Mouse (Mus musculus) embryonic facial prominence, embryonic 15.5 days (tissue): ENCODE data around the gene Sun1. TPM values are rescaled to one million over a fixed set of nuclear protein-coding genes. Genes with fewer than 3 reads are reported as not detected.

Experiments
- ATAC-seq: fragments of 200-750 bp; cut with Nextera tagmentation; 2 replicates; pipeline ENCODE4 v1.8.0; 2017; ENCODE audit warnings: low read depth, moderate TSS enrichment; ENCODE audit not compliant: insufficient number of reproducible peaks, low FRiP score, low TSS enrichment
- H3K27ac ChIP-seq: fragments of 300-500 bp; sonication (generic); replicated peaks from 2 replicates; pipeline ENCODE4 v1.5.1; 2015; ENCODE audit warnings: mild to moderate bottlenecking, inconsistent platforms
- H3K27me3 ChIP-seq: fragments of 300-500 bp; sonication (generic); 2 replicates; pipeline ENCODE4 v1.6.1; 2015; ENCODE audit warnings: inconsistent platforms
- H3K36me3 ChIP-seq: fragments of 300-500 bp; sonication (generic); 2 replicates; pipeline ENCODE4 v1.6.1; 2015; ENCODE audit warnings: mild to moderate bottlenecking, inconsistent platforms
- H3K4me1 ChIP-seq: fragments of 300-500 bp; sonication (generic); 2 replicates; pipeline ENCODE4 v1.6.1; 2015; ENCODE audit warnings: inconsistent platforms
- H3K4me2 ChIP-seq: fragments of 300-500 bp; sonication (generic); replicated peaks from 2 replicates; pipeline ENCODE4 v1.6.1; 2015; ENCODE audit warnings: mild to moderate bottlenecking, inconsistent platforms
- H3K4me3 ChIP-seq: fragments of 300-500 bp; sonication (generic); replicated peaks from 2 replicates; pipeline ENCODE4 v1.5.1; 2015; ENCODE audit warnings: mild to moderate bottlenecking, inconsistent platforms
- H3K9ac ChIP-seq: fragments of 300-500 bp; sonication (generic); 2 replicates; pipeline ENCODE4 v1.6.1; 2015; ENCODE audit warnings: inconsistent platforms
- H3K9me3 ChIP-seq: fragments of 300-500 bp; sonication (generic); replicated peaks from 2 replicates; pipeline ENCODE4 v1.6.1; 2016; ENCODE audit warnings: inconsistent platforms
- WGBS: fragments of 180-500 bp; shearing (Covaris S2); methylation state at CpG from one replicate; pipeline ENCODE4 v1.1.7; 2015; 5-methylcytosine and 5-hydroxymethylcytosine counted together
- polyA plus RNA-seq: library from polyadenylated mRNA; unstranded; fragments of >200 nt; fragmentation: Nextera tagmentation; extraction: Ambion mirVana; gene quantifications from 2 replicates; pipeline ENCODE4 v1.2.1, GENCODE M21; 2015

Sun1 gene
- 59.2 and 61.5 TPM in 2 replicates for polyA plus RNA-seq

DNA sequence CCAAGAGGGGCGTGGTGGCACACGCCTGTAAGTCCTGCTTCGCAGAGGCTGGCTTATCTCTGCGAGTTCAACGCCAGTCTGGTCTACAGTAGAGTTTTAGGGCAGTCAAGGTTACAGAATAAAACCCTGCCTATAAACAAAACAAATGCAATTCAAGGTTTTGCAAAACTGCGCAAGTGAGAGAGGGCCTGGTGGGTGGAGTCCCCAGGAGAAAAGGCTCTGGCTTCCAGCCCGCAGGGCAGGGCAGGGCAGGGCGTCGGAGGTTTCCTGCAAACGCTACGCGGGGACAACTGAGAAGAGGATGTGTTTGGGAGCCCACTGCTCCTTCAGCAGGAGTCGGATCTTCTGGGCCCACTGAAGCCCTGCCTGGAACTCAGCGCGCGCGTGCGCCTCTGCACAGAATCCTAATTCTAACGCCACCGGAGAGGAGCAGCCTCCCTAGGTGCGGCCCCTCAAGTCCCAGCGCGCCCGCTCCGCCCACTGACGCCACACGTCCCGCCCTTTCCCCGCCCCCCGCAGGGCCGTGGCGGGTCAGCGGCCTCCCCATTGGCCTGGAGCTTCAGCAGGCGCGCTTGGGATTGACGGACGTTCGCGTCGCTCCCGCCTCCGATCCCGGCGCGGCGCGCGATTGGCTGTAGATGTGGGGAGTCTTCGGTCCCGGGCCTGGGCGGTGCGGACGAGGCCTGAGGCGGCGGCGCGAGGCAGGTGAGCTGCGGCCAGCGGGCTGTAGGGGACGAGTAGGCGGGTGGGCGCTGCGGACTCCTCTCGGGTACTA is at the start of gene Sun1:
Sun1 (plus strand) TSS at position 643 of the 775 bp plus-strand sequence.
- H3K27me3 ChIP-seq: no peaks in the 10 kb centered on the region
- H3K4me2 ChIP-seq: peak within 1 kb of the TSS; percentile 81
- ATAC-seq: peak; percentile 97
- peak within 1 kb of the TSS; percentile 95 for H3K27ac ChIP-seq
- H3K4me1 ChIP-seq: peaks cover 37% of the 10 kb centered on the region
- H3K9me3 ChIP-seq: no peaks in the 10 kb centered on the region
- H3K4me3 ChIP-seq: peak within 1 kb of the TSS; percentile 83
- no peaks in the 10 kb centered on the region for H3K36me3 ChIP-seq
- under 1% methylated on average over 61 of the region's 64 CpGs for WGBS
- H3K9ac ChIP-seq: peak within 1 kb of the TSS; percentile 59

DNA sequence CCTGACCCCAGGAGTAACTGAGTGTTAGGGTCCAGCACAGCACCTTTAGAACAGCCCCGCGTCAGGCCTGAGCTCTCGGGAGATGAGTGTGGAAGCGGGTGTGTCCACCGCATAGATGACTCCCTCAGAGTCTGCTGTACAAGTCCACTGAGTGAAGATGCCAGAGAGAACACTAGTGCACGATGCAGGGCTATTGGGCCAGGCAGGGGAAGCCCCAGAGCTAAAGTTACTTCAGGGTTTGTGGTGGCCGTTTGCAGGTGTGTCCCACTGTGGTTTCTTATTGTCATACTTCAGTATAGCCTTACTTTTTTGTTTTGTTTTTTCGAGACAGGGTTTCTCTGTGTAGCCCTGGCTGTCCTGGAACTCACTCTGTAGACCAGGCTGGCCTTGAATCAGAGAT is 39.5 kb upstream of the Sun1 start:
- H3K9ac ChIP-seq: no peak overlapping the region
- no peak overlapping the region for H3K4me2 ChIP-seq
- no peaks in the 10 kb centered on the region for H3K27me3 ChIP-seq
- peaks cover 49% of the 10 kb centered on the region for H3K36me3 ChIP-seq
- H3K27ac ChIP-seq: no peak overlapping the region
- no peaks in the 10 kb centered on the region for H3K9me3 ChIP-seq
- no peak overlapping the region for H3K4me3 ChIP-seq
- H3K4me1 ChIP-seq: no peaks in the 10 kb centered on the region
- WGBS: 85% methylated on average over 8 of the region's 8 CpGs
- ATAC-seq: no peak

DNA sequence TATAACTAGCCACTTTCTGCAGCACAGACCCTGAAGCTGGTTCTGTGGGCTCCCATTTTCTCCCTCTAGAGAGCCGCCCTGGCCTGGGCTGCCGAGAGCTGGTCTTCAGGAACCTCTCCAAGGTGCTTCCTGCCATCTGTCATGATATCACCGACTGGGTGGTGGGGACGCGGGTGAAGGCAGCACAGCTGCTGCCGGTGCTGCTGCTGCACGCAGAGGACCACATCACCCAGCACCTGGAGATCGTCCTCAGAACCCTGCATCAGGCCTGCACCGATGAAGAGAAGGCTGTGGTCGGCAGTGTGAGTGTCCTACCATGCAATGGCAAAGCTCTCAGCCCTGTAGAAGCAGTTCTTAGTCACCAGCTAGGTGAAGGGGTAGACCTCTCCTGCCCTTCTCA is 38.8 kb upstream of the Sun1 start:
- no peak overlapping the region for H3K4me3 ChIP-seq
- peaks cover 50% of the 10 kb centered on the region for H3K36me3 ChIP-seq
- no peak overlapping the region for H3K4me2 ChIP-seq
- H3K27ac ChIP-seq: no peak overlapping the region
- H3K27me3 ChIP-seq: no peaks in the 10 kb centered on the region
- H3K9me3 ChIP-seq: no peaks in the 10 kb centered on the region
- ATAC-seq: no peak
- H3K9ac ChIP-seq: no peak overlapping the region
- H3K4me1 ChIP-seq: no peaks in the 10 kb centered on the region
- 90% methylated on average over 10 of the region's 10 CpGs for whole genome bisulfite sequencing

GRCm38 (mm10) chr5:139166781-139167361 is 33.6 kb upstream of the Sun1 start:
- no peak for ATAC-seq
- no peak overlapping the region for H3K4me3 ChIP-seq
- peaks cover 90% of the 10 kb centered on the region for H3K36me3 ChIP-seq
- H3K4me2 ChIP-seq: no peak overlapping the region
- 88% methylated on average over 6 of the region's 6 CpGs for WGBS
- no peak overlapping the region for H3K9ac ChIP-seq
- no peak overlapping the region for H3K27ac ChIP-seq
- H3K9me3 ChIP-seq: no peaks in the 10 kb centered on the region
- no peaks in the 10 kb centered on the region for H3K27me3 ChIP-seq
- H3K4me1 ChIP-seq: no peaks in the 10 kb centered on the region

- no peak overlapping the region for H3K4me3 ChIP-seq
- H3K4me2 ChIP-seq: no peak overlapping the region
- no peaks in the 10 kb centered on the region for H3K9me3 ChIP-seq
- no peaks in the 10 kb centered on the region for H3K4me1 ChIP-seq
- no peak overlapping the region for H3K9ac ChIP-seq
- no peak overlapping the region for H3K27ac ChIP-seq
- 80% methylated on average over 1 of the region's 1 CpGs for WGBS
- ATAC-seq: no peak
- H3K36me3 ChIP-seq: peaks cover 90% of the 10 kb centered on the region
- no peaks in the 10 kb centered on the region for H3K27me3 ChIP-seq
Measured at GRCm38 (mm10) chr5:139167548-139167947, 32.9 kb upstream of the Sun1 start.

DNA sequence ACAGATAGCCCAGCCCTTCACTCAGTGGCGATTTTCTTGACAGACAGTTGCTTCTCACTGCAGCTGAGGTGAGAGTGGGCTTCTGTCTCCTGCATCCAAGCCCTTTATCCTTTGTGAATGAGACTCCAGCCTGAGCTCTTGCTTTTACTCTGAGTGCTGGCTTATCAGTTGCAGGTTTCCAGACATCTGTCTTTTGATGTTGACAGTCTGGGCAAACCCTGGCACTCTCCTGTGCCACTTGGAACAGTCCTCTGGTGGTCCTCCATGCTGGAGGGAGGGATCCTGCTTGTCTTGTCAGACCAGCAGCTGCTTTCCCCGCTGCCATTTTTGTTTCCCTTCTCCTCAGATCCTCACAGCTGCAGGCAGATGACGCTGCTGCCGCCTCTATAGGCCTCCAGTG is 28.5 kb upstream of the Sun1 start:
- Histone ChIP-seq H3K4me3 (no peak overlapping the region), H3K9me3 (no peaks in the 10 kb centered on the region), H3K36me3 (peaks cover 63% of the 10 kb centered on the region), H3K9ac (no peak overlapping the region), H3K27me3 (no peaks in the 10 kb centered on the region), H3K4me1 (no peaks in the 10 kb centered on the region), H3K27ac (no peak overlapping the region), H3K4me2 (no peak overlapping the region)
- ATAC-seq: no peak
- WGBS: 87% methylated on average over 4 of the region's 4 CpGs

DNA sequence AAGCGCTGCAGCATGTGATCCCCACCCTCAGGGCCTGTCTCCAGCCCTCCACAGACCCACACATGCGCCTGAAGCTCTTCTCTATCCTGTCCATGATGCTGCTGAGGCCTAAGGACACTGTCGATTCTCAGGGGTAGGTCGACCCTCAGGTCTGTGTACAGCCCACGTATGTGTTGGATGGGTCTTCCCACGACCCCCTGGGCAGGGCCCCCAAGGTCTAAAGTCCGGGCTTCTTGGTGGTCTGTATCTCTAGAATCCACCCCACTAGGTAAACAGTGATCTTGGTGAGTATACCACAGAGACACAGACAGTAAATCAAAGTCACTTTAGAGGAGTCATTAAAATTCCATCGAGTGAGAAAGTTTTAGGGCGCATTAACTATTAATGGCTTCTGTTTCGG is 26.3 kb upstream of the Sun1 start:
- Histone ChIP-seq H3K27ac (0 out of 2 replicates have a peak overlapping the region, but pooled peaks have one; percentile 39), H3K4me2 (no peak overlapping the region), H3K4me3 (no peak overlapping the region), H3K9me3 (no peaks in the 10 kb centered on the region), H3K9ac (no peak overlapping the region), H3K27me3 (no peaks in the 10 kb centered on the region), H3K4me1 (no peaks in the 10 kb centered on the region), H3K36me3 (peaks cover 53% of the 10 kb centered on the region)
- no peak for ATAC-seq
- WGBS: 72% methylated on average over 10 of the region's 10 CpGs

DNA sequence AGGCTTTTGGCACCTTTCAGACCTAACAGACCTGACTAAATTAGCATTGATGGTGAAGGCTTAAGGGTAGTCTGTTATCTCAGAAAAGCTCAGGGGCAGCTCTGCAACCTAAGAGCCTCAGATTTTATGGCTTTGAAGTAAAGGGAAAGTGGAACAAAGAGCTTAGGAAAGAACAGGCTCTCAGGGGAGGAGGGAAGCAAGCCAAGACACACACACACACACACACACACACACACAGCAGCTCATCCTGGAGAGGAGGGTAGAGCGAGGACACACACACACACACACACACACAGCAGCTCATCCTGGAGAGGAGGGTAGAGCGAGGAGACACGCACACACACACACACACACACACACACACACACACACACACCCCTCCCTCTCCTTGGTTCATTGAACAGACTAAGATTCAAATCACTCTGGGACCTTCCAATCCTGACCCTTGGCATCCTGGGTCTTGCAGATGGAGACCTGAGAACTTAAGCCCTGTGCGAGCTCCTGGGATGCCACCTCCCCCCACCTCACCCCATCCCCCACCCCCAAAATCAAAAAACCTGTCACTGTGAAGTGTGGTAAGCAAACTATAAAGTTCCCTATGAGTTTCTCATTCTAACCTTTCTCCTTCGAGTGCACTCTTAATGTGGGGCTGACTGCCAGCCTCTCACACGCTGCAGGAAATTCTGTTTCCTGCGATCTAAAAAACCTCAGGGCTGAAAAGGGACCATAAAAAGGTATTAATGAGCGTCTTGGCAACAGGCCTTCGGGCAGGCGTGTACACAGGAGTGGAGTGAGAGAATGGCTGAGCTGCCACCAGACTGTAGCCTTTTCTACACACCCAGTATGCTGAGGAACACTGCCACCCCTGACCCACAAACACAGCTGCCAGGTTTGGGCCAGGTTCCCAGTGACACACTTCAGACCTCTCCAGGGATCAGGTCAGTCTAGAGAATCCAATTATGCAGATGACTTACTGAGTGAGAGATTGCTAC is 25.6 kb upstream of the Sun1 start:
- Histone ChIP-seq H3K36me3 (peaks cover 49% of the 10 kb centered on the region), H3K4me1 (no peaks in the 10 kb centered on the region), H3K27ac (no peak overlapping the region), H3K4me3 (no peak overlapping the region), H3K4me2 (no peak overlapping the region), H3K9ac (no peak overlapping the region), H3K9me3 (no peaks in the 10 kb centered on the region), H3K27me3 (no peaks in the 10 kb centered on the region)
- 63% methylated on average over 10 of the region's 10 CpGs for WGBS
- no peak for ATAC-seq

DNA sequence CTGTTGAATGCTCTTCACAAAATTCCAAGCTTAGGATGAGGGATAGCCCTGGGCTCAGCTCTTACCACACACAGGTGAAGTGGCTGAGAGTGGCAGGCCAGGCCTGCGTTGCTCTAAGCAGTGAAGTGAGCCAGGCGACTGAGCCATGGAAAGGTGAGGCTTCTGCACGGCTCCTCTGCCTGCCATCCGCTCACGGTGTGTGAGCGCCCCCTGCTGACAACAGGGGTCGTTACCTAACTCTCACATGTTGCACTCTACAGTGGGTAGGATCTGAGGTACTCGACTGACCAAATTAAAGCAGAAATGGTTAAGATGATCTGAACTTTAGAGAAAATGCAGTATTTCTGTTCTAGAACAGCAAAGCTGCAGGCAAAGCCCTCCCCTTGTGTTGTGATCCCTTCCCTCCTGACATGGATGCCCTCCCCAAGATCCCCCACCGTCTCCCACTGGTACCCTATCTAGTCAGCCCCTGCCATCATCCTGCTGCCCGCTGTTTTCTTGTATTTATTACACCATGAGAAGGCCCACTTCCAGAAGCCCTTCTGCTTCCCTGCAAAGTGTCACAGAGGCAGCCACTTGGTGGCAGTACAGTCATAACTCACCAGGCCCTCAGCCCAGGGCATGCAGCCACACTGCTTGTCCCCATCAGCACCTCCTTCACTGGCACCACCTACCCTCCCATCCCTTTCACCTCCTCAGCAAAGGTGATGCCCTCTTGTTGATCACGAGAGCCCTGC is 21.4 kb upstream of the Sun1 start:
- H3K36me3 ChIP-seq: peaks cover 59% of the 10 kb centered on the region
- no peak overlapping the region for H3K27ac ChIP-seq
- 25% methylated on average over 11 of the region's 11 CpGs for WGBS
- no peaks in the 10 kb centered on the region for H3K4me1 ChIP-seq
- no peak overlapping the region for H3K4me2 ChIP-seq
- peak; percentile 71; the same call in 1 of the 2 replicates for ATAC-seq
- no peaks in the 10 kb centered on the region for H3K9me3 ChIP-seq
- H3K27me3 ChIP-seq: no peaks in the 10 kb centered on the region
- H3K4me3 ChIP-seq: no peak overlapping the region
- no peak overlapping the region for H3K9ac ChIP-seq

- H3K4me1 ChIP-seq: no peaks in the 10 kb centered on the region
- no peak overlapping the region for H3K27ac ChIP-seq
- 82% methylated on average over 2 of the region's 2 CpGs for WGBS
- H3K4me3 ChIP-seq: no peak overlapping the region
- no peak overlapping the region for H3K9ac ChIP-seq
- H3K9me3 ChIP-seq: no peaks in the 10 kb centered on the region
- H3K4me2 ChIP-seq: no peak overlapping the region
- no peak for ATAC-seq
- H3K36me3 ChIP-seq: peaks cover 72% of the 10 kb centered on the region
- no peaks in the 10 kb centered on the region for H3K27me3 ChIP-seq
Measured at GRCm38 (mm10) chr5:139183131-139183530, 17.3 kb upstream of the Sun1 start.
